Mouse (Mus musculus) inflammation-experienced regulatory T-cells (primary cell): ENCODE measurements around the gene Samd4. TPM values are rescaled to one million over a fixed set of nuclear protein-coding genes. Genes with fewer than 3 reads are reported as not detected.

Source experiments
- polyA plus RNA-seq, 2 experiments: library from polyadenylated mRNA; unstranded; fragments of 100-300 nt; shearing (Covaris generic); gene quantifications; one replicate each; pipeline ENCODE4 v1.2.1; 2017

Samd4 gene
- under 1 TPM; 0.12 to 0.42 TPM for polyA plus RNA-seq

GRCm38 (mm10) chr14:46882431-46883067 is at the start of gene Samd4:
TSS of gene Samd4 (plus strand) at chr14:46882854.

Other genes with a start within 250 kb of the Samd4 start
- gene Cdkn3, start 122.3 kb upstream of the Samd4 start, polyA plus RNA-seq = 1 to 10 TPM in 1 of 2 experiments, under 1 TPM in 1; 0.53 to 2.0 TPM
- 10 to 100 TPM; 68.6 to 75.2 TPM for gene Cnih1, start 94.4 kb upstream of the Samd4 start, polyA plus RNA-seq
- gene Gmfb, start 60.6 kb upstream of the Samd4 start, polyA plus RNA-seq = 10 to 100 TPM; 66.3 to 83.3 TPM
- 10 to 100 TPM; 12.5 to 16.4 TPM for gene Cgrrf1, start 50.7 kb upstream of the Samd4 start, polyA plus RNA-seq